Mouse (Mus musculus) adrenal gland, postnatal 4 days (tissue): Measurements from ENCODE around the gene Drd1. TPM values are rescaled to one million over a fixed set of nuclear protein-coding genes. Genes with fewer than 3 reads are reported as not detected.
A peak's percentile ranks its signal among the peaks of the same experiment; 100 is the strongest.

Experiments
- DNase-seq, 2 experiments: peaks; one replicate each; pipeline ENCODE4 v3.0.0; 2021 to 2022; ENCODE audit warnings: low spot score in 2 of 2, mixed read lengths in 2 of 2
- long read RNA-seq, 2 experiments: library from polyadenylated mRNA; stranded (forward); transcript quantifications; one replicate each; pipeline ENCODE4 v2.0.0; 2021
- total RNA-seq, 2 experiments: library from RNA; stranded (reverse); gene quantifications; 2 replicates each; pipeline ENCODE4 v1.2.3; 2021

Drd1 gene
- under 1 TPM; 0.34 to 0.73 TPM for total RNA-seq
- long read RNA-seq, experiment 1: 0 reads
- long read RNA-seq, experiment 2: 0 reads

DNA sequence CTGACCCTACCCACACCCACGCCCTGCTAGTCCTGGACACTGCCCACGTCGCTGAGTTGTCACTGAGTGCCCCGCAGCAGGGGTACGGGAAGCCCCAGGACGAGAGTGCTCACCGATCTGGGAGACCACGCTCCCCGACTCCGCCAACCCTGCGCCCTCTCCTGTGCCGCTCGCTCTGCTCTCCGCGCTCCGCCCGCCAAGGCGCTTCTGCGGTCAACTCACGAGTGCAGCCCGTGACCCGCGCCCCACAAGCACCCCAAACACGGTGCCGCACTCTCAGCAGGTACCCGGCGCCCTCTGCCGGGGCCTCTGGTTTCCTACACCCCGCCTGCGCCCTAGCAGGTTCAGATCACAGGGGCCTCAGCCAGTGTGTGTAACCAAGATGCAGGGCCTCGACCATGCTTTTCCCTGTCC, at the start of gene Drd1:
Gene Drd1 (minus strand): TSS at position 258 of the 414 bp plus-strand sequence.
- DNase-seq: peak; percentile 30 to 52

DNA sequence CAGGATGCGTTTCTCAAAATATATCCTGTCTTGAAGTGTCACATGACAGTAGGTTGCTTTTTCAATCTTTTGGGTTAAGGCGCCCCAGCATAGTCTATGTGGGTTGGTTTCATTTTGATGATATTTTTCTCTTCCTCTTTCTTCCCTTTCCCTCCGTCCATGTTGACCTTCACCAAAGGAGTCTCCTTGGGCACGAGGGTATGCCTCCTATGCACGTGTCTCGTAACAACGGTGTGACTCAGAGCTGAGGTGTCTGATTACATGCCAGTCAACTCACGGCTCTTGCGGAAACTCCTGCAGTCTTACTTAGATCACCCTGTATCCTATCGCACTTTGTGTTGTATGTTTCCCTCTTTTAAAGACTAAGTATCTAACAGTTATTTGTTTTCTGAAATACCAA, 48.4 kb upstream of the Drd1 start:
- DNase-seq: no peak

DNA sequence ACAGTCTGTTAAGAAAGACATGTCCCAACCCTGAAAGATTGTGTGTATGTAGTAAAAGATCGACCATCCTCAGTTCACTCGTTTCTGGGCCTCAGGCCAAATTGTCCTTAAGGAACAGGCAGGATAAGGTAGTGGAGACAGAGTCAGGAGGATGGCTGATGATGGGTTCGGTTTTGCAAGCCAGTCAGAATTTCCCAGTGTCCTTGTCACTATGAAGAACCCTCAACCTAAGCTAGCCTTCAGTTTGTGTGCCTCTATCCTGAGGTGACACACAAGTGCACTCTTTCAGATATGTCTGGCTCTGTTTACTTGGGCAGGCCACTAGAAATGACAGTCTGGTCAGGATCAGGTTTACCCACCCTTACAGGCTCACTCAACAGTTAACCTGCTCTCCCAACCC, 47.8 kb upstream of the Drd1 start:
- no peak for DNase-seq

DNA sequence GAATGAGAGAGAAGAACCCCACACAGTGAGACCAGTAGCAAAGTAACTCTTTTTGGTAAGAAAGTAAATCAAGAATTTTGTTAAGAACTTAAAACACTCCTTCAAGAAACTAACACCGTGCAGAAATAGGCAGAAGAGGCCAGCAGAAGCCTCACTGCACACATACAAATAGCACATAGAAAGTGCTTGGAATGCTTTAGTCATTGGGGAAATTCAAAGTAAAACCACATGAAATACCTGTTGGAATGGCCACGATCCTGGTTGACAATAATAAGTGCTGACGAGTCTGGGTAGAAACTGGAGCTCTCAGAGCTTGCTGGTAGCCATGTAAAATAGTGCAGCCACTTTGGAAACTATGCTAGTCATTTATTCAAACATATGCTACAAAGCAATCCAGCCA, 46.6 kb upstream of the Drd1 start:
- no peak for DNase-seq

DNA sequence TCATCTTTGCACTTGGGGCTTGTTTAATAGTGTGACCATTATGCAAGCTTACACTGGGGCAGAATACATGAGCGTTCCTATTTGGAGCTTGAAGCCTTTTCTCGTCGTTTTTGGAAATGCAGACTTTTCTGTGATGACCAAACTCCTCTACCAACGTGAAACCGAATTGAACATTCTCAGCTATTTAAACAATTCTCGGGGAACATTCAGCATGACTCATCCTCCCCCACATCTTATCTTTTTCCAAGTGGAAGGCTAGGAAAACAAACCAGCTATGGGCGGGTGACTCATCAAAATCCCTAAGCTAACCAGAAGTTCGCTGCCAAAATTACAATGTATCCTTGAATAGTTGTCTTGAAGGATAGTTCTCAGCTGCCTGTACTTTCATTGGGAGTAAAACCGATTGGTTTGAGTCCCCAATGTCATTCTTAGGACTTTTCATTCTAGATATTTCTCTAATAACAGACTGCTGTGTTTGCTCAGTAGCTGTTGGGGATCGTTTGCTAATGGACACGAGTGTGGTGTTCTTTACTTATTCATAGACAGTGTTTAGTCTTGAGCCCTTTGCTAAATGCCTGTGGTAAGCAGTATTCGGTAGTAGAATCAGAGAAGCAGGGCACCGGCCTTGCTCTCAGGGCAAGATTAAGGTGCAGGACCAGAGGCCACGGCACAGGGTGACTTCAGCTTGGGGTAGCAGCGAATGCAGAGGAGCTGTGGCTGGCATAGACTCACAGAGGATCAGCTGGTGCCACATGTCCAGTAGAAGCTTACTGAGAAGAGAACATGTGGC, 45.7 kb upstream of the Drd1 start:
- DNase-seq: no peak

DNA sequence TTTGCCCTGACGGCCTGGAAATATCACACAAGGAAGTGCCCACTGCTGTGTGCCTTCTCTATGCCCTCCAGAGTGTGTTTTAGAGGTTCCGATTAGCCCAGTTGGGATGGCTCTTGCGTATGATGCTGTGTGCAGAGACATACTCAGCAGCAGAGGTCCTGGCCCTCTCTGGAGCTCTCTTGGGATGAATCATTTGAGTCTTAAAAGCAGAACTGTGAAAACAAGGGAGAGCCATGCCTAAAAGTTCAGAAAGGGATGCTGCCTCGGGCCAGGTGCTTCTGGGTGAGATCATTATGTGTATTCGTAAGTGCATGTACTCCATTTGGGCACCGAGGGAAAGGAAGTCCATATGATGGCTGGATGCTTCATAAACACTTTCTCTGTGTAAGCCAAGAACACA, 42.3 kb upstream of the Drd1 start:
- DNase-seq: no peak

DNA sequence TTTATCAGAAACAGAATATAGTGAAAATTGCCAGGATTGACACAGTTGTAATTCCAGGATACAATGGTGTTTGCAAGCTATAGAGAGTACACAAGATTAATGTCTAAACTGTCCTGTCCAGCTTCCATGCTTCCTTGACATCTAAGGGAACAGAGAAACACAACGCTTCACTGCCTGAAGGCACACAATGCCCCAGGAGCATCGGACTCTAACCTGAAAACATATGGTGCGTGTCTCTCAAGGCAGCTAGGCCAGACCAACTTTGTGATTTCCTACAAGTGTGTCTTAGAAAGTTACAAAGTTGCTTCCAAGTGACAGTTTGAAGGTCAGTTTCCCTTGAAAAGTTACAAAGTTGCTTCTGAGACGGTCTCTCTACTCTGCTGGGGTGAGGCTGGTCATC, 41.7 kb upstream of the Drd1 start:
- no peak for DNase-seq

DNA sequence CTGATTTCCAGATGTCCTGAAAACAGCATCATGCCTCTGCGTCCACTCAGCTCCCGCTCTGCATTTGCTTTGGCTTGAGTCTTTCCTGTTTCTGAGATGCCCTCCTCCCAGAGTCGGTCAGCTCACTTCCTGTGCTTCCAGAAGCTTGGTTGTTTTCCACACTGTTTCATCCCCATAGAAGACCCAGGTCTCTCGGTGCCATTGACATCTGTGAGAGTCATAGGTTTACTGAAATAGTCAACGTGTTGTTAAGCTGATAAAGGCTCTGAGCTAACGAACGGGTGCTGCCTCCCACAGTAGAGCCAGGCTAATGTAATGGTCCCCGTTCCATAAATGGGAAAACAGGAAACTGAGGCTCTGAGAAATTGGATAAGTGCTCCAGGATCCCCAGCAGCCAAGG, 40.2 kb upstream of the Drd1 start:
- no peak for DNase-seq

DNA sequence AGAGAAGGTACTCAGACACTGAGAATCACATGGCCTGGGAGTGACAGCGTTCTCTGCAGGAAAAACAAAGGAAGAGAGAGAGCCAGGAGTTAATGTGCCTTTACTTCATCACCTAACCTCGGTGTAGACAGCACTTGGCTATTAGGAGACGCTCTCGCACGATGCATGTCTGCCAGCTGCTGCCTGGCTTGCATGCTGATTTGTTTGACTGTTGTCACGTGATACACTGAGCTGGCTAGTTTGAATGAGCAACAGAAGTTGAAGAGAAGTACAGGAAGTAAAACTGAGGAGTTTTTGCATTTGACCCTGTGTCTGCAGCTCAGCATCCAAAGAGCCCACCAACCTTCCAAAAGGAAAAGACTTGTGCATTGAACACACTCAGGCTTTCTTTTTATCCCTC, 39.5 kb upstream of the Drd1 start:
- DNase-seq: no peak

DNA sequence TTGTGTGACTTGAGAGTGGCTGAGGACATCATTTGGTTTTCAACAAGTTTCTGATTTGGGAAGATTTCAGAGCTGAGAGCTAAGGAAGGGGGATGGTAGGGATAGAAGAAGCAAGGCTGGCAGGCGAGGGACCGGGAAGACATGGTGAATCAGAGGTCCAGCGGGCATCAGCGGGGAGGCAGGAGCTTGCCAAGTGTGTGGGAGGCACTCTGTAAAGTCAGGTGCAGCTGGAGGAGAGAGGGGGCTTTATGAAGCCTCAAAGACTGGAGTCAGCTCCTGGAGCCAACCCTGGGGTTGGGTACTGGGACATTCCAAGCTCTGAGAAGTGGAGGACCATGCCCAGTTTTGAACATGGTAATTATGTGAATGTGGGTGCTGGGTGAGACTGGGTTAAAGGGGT, 38.8 kb upstream of the Drd1 start:
- no peak for DNase-seq

DNA sequence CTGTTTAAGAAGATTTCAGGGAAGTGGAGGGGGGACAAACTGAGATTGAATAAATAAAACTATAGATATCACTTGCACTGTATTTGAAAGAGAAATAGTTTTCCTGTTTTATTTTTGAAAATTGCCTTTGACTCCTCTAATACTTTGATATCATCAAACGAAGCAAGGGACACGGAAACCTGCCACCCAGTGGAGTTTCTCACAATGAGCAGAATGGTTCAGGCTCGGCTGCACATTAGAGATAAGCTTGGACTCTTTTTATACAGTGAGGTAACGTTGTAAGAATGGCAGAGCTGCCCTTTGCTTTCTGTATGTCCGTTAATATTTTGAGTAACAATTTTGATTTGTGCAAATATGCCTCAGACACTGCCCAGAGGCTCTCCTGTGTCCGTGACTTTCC, 36.2 kb upstream of the Drd1 start:
- DNase-seq: no peak

DNA sequence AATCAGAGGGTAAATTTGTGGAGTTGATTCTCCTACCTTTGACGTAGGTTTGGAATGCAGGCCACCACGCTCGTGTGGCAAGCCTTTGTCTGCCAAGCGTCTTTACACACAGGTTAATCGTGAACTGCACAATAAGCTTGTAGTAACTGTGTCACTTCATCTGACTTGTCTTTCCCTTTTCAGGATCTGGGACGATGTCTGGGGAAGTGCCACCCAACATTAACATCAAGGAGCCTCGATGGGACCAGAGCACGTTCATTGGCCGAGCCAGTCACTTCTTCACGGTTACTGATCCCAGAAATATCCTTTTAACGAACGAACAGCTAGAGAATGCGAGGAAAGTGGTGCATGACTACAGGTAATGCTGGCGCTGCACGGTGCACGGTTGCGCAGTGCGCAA, 29.8 kb upstream of the Drd1 start:
- DNase-seq: no peak

DNA sequence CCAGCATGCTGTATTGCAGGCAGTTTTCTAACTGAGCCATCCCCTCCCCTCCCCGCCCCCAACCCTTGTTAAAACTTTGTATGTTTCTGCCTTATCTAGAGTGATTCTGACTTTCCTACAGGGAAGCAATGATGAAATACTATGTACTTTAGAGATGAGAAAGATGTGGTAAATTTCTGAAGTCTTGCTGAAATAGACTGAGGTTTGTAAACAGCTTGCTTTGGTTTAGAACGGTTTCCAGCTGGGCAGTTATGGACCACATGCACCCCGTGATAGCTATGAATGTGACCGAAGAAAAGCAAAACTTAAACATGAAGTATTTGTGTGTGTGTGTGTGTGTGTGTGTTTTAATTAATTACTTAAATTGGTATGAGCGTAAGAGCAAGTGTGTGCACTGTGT, 29.3 kb upstream of the Drd1 start:
- DNase-seq: no peak

DNA sequence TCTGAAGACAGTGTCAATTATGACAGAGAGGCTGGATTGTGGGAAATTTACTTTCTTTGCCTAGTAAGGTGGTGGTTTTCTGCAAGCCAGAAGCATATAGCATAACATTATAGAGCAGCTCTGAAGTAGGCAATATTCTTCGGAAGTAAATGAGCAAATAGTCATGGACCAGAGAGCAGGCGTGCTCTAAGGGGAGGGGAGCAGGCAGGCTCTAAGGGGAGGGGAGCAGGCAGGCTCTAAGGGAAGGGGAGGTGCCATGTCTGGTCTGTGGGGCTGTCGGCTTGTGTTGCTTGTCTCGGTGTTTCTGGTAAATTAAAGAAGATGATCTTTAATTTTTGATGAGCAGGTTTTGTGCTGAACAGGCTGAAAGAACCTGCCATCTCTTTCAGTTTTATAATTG, 28.7 kb upstream of the Drd1 start:
- no peak for DNase-seq

DNA sequence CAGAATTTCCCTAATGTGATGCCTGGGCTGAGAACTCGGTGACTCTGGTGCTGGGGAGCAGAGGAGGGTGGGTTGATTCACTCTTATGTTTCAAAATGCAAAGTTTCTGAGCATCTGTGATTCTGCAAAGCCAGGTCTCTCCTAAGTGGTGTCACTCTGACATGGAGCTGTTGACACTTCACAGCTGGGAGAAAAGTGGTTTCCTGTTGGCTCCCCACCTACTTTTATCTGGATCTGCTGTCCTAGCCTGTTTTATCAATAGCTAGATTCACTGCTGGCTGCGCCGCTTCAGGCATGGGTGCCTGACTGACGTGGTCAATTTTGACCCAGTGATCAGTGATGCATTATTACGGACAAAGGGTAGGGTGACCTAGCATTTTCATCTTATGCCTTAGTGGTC, 27.4 kb upstream of the Drd1 start:
- no peak for DNase-seq

DNA sequence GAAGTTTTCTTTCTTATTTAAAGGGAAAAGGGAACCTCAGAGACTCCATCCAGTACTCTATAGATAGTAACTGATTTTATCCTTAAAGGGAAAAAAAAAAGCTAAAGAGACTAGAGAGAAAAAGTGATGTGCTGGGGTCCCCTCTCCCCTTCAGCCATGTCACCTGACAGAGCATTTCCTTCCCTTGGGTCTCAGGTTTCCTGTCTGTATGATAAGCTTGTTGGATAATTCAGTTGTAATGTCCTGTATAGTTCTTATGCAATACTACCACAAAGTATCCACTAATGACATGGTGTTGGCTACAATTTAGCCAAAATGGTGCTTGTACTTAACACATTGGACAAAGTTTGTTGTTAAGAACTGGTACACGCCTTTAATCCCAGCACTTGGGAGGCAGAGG, 25.3 kb upstream of the Drd1 start:
- DNase-seq: no peak

DNA sequence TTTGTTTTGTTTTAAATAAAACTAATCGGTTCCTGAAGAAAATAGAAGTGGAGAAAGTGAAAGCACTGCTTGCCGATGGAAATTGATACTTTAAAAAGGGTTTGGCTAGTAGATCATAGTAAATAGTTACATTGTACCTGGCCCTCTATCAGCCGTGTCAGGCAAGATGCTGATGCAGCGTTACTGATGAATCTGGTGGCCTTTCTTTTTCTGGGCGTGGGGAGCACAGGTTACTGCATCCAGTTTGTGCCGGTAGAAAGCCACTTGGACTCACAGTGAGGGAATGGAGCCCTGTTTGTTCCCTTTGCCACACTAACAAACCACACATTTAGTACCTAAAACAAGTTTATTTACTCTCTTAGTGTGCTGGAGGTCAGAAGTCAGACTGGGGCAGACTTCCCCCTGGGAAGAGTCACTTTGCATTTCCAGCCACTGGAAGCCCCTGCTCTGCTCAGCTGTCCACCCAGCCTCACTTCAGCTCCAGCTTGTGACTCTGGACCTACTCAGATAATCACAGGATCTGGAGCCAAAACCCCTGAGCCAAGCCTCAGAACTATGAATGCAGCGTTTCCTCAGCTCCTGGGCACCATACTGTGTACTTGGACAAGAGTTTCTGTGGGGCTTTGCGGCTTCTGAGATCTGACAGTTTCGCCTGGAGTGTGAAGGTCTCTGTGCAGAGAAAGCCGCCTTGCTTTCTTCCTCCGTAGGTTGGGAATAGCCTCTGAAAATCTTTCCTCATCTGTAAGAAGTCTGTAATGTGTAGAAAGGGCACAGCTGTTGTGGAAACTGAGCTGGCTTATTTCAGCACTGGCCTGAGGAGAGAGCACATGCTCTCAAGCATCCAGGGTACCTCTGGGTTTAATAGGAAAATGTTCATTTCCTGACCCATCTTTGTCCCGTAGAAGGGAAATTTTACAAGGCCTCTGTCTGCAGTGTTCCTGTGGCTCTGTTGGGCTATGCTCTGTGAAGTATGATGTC, 24.6 kb upstream of the Drd1 start:
- DNase-seq: no peak

DNA sequence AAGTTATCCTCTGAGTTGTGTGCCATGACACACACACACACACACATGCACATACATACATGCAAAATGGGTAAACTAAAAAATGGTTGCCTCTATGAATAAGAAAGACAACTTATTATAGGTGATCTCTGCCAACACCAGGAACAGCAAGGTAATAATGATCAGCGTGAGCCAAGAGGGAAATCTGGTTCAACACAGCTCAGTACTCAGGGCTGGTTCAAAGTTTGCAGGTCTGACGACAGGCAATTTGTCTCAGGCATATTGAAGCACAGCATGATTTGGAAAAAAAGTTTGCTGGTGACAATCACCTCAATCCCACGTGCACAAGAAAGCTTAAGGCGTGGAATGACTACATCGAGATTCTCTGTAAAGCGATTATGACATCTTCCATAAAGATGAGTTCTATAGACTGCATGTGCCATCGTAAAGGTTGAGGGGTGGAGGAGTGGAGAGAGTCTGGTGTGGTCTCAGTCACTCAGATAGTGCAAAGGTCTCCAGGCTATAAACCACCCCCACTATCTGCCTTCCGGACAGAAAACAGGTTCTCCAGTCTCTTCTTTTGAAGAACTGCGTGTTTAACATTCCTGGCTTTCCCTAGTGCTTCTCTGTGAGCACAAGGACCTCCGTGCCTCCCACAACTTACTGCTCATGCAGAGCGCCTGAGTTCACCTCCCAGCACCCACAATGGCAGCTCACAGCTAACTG, 22.1 kb upstream of the Drd1 start:
- DNase-seq: no peak

DNA sequence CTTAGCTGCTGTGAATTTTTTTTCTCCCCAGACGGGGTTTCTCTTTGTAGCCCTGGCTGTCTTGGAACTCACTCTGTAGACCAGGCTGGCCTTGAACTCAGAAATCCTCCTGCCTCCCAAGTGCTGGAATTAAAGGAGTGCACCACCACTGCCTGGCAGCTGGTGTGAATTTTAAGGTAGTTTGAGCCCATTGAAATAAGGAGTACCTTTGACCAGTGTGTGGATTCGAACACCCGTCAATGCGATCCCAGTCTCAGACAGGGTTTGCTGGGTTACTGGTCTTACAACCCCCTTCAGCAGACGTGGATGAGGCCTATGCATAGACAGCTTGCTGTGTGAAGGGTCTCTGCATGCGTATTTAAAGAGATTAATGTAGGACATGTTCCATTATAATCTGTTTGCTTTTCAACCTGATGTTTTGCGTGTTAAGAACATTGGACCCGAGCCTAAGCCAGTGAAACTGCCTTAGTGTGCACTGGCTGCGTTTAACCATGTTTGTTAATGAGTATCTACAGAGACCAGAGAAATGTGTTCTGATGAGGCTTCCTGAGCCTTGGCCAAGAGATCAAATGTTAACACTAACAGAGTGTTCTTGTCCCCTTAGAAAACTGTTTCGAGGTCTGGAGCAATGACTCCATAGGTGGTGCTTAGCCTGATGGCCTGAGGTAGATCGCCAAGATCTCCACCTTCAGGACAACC, 21.4 kb upstream of the Drd1 start:
- DNase-seq: no peak

DNA sequence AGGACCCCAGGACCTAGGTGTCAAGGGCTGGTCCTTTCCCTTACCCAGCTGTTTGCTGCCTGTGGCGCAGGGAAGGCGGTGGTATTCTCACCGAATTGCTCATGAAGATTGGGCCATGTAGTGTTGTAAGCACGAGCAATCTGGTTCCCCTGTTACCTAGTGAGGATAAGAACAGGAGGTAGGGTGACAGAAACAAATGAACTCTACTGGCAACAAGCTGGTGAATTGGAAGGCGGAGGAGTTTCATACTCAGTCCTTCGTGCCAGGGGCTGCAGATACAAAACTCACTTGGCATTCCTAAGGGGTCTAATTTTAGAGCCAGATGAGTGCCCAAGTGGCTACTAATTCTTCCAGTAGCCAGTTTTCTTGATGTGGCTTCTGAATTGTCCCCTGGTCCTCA, 20.5 kb upstream of the Drd1 start:
- DNase-seq: no peak

DNA sequence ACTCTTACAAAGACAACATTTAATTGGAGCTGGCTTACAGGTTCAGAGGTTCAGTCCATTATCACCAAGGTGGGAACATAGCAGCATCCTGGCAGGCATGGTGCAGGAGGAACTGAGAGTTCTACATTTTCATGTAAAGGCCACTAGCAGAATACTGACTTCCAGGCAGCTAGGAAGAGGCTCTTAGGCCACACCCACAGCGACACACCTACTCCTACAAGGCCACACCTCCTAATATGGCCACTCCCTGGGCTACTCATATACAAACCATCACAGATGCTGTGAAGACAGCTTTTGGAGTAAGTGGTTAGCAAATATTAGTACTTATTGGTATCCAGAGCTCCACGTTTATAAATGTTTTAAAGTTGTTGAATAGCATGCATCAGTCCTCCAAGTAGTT, 19.9 kb upstream of the Drd1 start:
- DNase-seq: no peak
